Mouse (Mus musculus): ENCODE results near the gene Scd4.

The Scd4 gene

DNA sequence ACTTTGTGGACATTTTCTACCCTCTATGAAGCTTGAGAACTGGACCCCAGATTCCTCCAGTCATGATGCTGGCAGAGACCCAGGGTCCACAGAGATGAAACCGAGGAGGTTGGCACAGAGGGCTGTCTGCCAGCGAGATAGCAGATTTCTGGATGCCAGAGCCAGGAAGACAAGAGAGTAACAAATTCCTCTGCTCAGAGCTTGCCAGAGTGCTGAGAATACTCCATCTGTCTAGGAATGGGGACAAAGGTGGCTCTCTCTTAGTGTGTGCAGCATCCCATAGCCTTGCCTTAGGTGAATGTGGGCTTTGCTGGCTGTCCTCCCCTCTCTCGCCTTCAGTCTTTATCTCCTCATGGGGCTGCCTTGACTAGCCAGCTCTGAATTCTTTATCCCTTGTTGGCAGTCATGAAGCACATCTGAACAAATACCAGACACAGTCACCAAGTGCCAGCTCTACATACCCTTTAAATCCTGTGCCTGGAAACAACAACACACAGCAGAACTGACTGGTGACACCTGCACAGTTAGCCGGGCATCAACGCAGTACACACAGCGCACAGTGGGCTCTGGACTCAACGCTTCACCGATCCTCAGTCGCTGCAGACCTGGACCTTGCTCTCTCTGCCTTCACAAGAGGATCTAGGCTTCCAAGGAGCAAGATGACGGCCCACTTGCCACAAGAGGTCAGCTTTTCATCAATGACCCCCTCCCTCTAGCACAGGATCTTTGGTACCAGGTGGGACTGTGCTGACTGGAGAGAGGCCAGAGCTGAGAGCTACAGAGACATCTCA lies at the start of gene Scd4:
TSS of gene Scd4 (plus strand) at position 260 of the 791 bp plus-strand sequence.
- DNase-seq: peak; percentile 68

GRCm38 (mm10) chr19:44283157-44284024 lies 49.5 kb upstream of the Scd4 start:
- no peak for DNase-seq

GRCm38 (mm10) chr19:44284025-44284695 lies 48.7 kb upstream of the Scd4 start:
- peak; percentile 88 for DNase-seq

DNA sequence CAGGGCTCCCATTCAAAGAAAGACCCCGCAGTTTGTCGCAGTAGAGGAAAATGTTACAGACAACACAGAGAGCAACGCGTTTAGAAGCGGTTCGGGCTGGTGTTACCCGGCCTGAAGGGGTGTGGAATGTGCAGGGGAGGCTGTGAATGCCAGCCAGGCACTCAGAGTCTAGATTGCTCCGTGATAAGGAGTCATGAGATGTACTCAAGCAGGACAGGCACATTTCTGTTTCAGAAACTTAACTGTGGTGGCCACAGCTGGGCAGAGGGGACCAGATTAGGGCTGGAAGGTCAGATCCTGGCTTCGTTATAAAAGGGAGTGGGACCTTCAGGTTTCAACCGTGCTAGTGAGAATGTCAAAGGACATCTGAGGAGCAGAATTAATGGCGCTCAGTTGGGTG lies 48.2 kb upstream of the Scd4 start:
- DNase-seq: no peak

- no peak for DNase-seq
Observed at GRCm38 (mm10) chr19:44285554-44285953, 47.3 kb upstream of the Scd4 start.

GRCm38 (mm10) chr19:44286109-44286508 lies 46.8 kb upstream of the Scd4 start:
- no peak for DNase-seq

- DNase-seq: no peak
Observed at GRCm38 (mm10) chr19:44287415-44288110, 45.3 kb upstream of the Scd4 start.

GRCm38 (mm10) chr19:44292083-44292482 lies 40.8 kb upstream of the Scd4 start:
- no peak for DNase-seq

DNA sequence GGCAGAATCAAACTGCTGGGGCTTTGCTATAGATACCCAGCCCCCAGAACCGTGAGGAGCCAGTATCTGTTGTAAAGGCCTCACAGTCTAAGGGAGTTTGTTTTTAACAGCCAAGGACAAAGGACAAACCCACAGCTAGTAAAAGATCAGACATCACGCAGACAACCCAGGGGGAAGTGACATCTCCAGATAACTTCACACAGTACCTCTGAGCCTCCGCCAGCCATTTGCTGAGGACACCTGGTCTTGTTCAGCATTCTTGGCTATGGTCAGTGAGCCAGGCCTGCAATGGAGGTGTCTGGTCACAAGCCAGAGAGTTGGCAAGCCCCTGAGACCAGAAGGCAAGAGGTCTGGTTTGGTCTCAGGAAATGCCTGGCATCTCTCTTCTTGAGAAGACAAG lies 40.4 kb upstream of the Scd4 start:
- DNase-seq: peak; percentile 87

DNA sequence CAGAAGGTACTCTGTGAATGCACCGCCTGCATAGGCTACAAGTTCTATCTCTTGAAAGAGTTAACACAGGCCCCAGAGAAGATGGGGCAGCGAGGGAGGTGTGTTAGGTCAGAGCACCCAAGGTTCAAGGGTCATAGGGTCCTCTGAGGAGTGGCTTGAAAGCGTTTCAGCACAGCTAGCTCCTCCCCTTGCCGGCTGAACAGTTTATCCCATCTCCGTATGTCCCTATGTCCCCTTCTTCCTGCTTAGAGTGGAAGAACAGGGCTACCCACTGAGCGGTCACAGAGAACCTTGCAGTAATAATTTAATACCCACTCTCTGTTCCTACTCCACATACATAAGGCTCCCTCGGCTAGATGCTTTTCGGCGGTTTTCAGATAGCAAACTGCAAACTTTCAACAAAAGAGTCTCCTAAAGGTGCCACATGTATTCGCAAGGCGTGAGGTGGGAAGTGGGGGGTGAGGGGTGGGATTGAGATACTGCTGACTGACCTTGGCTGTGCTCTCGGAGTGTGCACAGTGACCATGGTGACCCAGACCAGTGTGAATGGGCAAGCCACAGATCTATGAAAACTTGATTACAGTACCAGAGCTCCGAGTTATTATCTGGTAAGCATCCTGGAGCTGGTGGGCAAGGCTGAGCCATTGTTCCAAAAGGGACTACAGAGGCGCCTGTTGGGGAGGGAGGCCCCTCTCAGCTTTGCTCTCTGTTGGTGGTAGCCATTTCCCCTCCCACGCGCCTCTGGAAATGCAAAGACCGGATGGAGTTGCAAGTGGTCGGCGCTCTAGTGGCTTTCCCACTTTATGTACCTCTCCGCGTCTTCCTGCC lies 39.7 kb upstream of the Scd4 start, which contains the start of gene Scd2:
TSS of gene Scd2 (plus strand) at position 734 of the 828 bp plus-strand sequence.
- DNase-seq: peak; percentile 52

DNA sequence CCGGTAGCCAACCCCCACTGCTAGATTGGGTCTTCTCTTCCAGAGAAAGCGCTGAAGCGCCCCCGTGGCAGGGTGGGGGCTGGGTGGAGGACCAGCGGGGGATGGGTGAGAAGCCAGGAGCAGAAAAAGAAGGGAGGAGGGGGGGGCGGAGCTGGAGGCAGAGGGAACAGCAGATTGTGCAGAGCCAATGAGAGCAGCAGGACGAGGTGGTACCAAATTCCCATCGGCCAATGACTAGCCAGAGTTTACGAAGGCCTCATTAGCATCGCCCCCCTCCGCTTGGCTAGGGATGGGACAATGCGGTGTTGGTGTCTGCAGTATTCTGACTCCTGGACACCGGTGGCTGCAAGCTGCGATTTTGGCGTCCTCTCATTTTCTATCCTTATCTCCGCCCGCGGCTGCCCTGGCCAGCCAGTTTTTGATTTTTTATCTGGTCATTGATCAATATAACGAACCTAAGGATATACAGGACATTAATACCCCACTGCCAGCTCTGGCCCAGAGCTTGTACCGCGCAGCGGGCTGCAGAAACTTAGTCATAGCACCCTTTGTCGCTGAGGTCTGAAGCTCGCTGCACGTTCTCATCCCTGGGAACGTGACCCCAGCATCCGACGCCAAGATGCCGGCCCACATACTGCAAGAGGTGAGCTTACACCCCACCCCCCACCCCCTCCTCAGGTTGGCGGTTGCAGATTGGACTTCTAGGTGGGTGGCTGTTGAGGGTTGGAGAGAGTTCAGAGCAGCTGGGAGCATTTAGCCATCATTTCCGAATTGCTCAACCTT lies 38.9 kb upstream of the Scd4 start:
- DNase-seq: peak; percentile 95

GRCm38 (mm10) chr19:44294588-44295041 lies 38.3 kb upstream of the Scd4 start:
- DNase-seq: peak; percentile 84

GRCm38 (mm10) chr19:44295251-44295650 lies 37.6 kb upstream of the Scd4 start:
- DNase-seq: peak; percentile 56

- peak; percentile 86 for DNase-seq
Observed at GRCm38 (mm10) chr19:44295741-44296140, 37.2 kb upstream of the Scd4 start.

GRCm38 (mm10) chr19:44296186-44296585 lies 36.7 kb upstream of the Scd4 start:
- DNase-seq: no peak

- DNase-seq: no peak
Observed at GRCm38 (mm10) chr19:44297068-44297760, 35.7 kb upstream of the Scd4 start.

- DNase-seq: no peak
Observed at GRCm38 (mm10) chr19:44297862-44298261, 35.0 kb upstream of the Scd4 start.

- no peak for DNase-seq
Observed at GRCm38 (mm10) chr19:44299078-44299477, 33.8 kb upstream of the Scd4 start.

GRCm38 (mm10) chr19:44299902-44300301 lies 33.0 kb upstream of the Scd4 start:
- no peak for DNase-seq

DNA sequence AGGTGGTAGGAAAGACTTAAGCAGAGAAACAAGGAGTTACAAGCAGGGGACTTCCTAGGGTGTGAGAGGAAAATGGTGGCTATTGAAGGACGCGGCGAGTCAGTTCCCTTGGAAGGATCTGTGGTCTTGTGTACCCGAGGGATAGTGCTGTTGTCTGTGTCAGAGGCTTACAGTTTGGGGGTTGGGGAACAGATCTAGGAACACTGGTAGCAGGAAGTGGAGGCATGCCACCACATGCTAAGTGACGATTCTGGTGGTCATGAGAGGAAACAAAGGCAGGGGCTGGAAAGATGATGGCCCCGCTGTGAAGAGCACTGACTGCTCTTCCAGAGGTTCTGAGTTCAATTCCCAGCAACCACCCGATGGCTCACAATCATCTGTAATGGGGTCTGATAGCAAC lies 32.4 kb upstream of the Scd4 start:
- DNase-seq: no peak

Measured in cerebellum, adult 11 months (tissue).